Mouse (Mus musculus) adrenal gland (tissue): ENCODE results near the gene Baz2b.
"Not testable (repeated sequence)": the region's sequence is repeated elsewhere in the genome, so short reads cannot be mapped to it uniquely, and the experiment has no call there.

Experiments used
- intact Hi-C: fragments of 180-260 bp; cut with DNase I; formaldehyde crosslinking; loops from one replicate; pipeline ENCODE4 v1.15.1; 2025

Baz2b gene

GRCm38 (mm10) chr2:59881831-59882741 lies 327.6 kb downstream of the Baz2b start, which contains the start of gene Wdsub1:
Gene Wdsub1 (minus strand): TSS chr2:59882591.
- intact Hi-C loops: no loop called here

GRCm38 (mm10) chr2:59881404-59881803 lies 328.2 kb downstream of the Baz2b start:
- intact Hi-C loops: no loop called here

DNA sequence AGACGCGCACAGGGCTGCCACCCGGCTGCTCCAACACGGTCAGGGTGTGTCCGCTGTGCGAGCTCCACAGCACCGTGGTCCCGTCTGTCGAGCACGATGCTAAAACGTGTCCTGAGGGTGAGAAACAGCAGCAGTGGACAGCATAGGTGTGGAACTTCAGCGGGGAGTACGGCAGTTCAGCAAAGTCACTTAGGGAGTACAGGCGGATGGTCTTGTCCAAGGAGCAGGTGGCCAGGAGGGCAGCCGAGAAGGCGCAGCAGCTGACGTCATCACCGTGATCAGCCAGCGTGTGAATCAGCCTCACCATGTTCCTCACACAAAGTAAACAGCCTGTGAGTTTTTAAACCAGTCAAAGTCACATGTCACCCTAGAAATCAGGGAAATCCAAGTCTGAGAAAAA lies 331.4 kb downstream of the Baz2b start:
- intact Hi-C loops: loop anchor here (10.0 kb wide), 1 partner anchor 333 kb away; no protein-coding TSS in a partner anchor

GRCm38 (mm10) chr2:59877335-59877734 lies 332.3 kb downstream of the Baz2b start:
- intact Hi-C loops: loop anchor here (10.0 kb wide), 1 partner anchor 333 kb away; no protein-coding TSS in a partner anchor

GRCm38 (mm10) chr2:59876482-59876881 lies 333.2 kb downstream of the Baz2b start:
- intact Hi-C loops: loop anchor here (10.0 kb wide), 1 partner anchor 332 kb away; no protein-coding TSS in a partner anchor

DNA sequence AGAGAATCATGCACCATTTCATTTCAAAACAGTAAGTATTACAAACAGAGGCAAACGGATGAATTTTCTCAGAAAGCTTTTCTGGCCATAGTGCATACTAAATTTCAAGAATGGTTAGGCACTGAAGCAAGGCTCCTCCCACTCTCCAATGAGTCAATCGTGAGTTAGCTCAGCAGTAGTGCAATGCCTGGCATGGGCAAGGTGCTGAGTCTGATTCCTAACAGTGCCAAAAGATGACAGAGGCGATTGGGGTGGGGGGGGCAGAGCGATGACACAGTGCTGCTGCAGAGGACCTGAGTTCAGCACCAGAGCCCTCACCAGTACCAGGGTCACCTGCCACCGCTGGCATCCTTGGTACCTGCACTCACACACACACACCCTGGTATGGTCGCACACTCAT lies 339.1 kb downstream of the Baz2b start:
- intact Hi-C loops: loop anchor here (10.0 kb wide), 1 partner anchor 326 kb away; no protein-coding TSS in a partner anchor

GRCm38 (mm10) chr2:59862618-59863017 lies 347.0 kb downstream of the Baz2b start:
- intact Hi-C loops: no loop called here

DNA sequence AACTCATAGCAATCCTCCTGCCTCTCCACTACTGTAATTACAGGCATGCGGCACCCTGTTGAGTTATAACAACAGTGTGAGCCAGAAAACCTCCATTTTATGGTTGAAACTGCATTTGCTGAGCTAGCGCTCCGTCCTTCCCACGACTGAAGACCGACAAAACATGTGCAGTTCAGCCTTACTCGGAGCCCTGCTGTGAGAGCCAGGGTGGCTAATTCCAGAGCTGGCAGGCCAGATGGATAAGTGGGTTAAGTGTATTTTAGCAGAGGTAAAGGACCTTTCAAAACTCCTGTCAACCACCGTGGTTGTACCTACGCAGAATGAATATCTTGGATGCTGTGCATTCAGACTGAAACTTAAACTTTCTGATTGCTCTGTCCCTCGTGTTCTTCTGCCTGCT lies 355.3 kb downstream of the Baz2b start:
- intact Hi-C loops: no loop called here

DNA sequence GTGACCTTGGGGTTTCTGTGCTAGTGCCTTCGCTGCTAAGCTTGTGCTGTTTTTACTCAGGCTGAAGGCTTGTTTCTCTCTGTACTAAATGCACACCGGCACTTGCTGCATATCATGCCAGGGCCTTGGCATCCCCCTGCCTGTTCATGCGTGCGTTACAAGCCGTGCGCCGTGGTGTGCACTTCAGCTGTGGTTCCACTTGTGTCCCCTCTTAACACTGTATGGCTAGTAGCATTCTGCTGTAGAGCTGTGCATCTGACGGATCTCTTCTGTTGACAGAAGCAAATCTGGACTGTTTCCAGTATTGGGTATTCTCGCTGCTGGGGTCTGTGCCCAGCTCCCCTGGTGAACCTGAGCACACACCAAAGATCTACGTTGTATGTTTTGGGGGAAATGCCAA lies 356.1 kb downstream of the Baz2b start:
- intact Hi-C loops: no loop called here

GRCm38 (mm10) chr2:59852916-59853315 lies 356.7 kb downstream of the Baz2b start:
- intact Hi-C loops: no loop called here

- intact Hi-C loops: not testable (repeated sequence)
Measured at GRCm38 (mm10) chr2:59851885-59852284, 357.8 kb downstream of the Baz2b start.
